Mouse (Mus musculus): ENCODE data around the gene Mgat4a.

- no peak for TF ChIP-seq TAL1 (IDR thresholded peaks at IDR 0.05; ENCODE audit: low read length)
- no peak for TF ChIP-seq GATA1 (IDR thresholded peaks at IDR 0.05; ENCODE audit: low read length)
Measured at GRCm38 (mm10) chr1:37512109-37512640, 28.6 kb downstream of the Mgat4a start.

Data from erythroblast, embryonic 14.5 days (primary cell).